In genomic region chr8:19719513-19719912, GRCm38 (mm10) we compare ENCODE assay signal across 11 mouse cellular contexts. TPM values are rescaled to one million over a fixed set of nuclear protein-coding genes. Genes with fewer than 3 reads are reported as not detected.
DNase-seq lines count a peak whose midpoint lies in the region.
"Had no signal": no experiment of that assay in that cellular context is flagged by ENCODE, and none has a peak within 500 bp of the region (broad histone marks: within the 10 kb centered on the region; RNA-seq: fewer than 3 reads in every experiment).

No protein-coding gene starts in this region.

- DNase-seq in gastrocnemius, adult 18-20 months (ENCODE audit: low spot score) = peak; percentile 44
- peak; percentile 97 for DNase-seq in heart, adult 11 months
- DNase-seq in kidney, adult 11 months = peak; percentile 94
- peak; percentile 95 for DNase-seq in kidney, adult 9 months
- DNase-seq in kidney, postnatal 36 days = peak; percentile 52 to 82
- peak; percentile 32 to 75 for DNase-seq in spleen, postnatal 4 days (ENCODE audit: low spot score in 2 of 2)

RNA-seq across cellular contexts. Expression of gene 4930467E23Rik, which starts 9.9 kb away (rescaled TPM):
- not detected for total RNA-seq in gastrocnemius, adult 18-20 months (2021)
- total RNA-seq: adrenal gland, adult 18-20 months; CH12.LX; forebrain, postnatal 0 days; hematopoietic stem cell, adult 5-6 weeks; hindbrain, postnatal 0 days had no signal

Comparison
In these comparisons a context has a peak if more than half of its experiments do, and no peak if none do; other contexts are left out.
1. Peak in every context shown above with its lines: DNase-seq.
2. DNase-seq: peak in every context shown above with its lines; median percentile 97 in heart, adult 11 months; 95 in kidney, adult 9 months; 94 in kidney, adult 11 months; 67 in kidney, postnatal 36 days; 54 in spleen, postnatal 4 days; 44 in gastrocnemius, adult 18-20 months.